Mouse (Mus musculus): ENCODE measurements around the gene Aipl1.

DNA sequence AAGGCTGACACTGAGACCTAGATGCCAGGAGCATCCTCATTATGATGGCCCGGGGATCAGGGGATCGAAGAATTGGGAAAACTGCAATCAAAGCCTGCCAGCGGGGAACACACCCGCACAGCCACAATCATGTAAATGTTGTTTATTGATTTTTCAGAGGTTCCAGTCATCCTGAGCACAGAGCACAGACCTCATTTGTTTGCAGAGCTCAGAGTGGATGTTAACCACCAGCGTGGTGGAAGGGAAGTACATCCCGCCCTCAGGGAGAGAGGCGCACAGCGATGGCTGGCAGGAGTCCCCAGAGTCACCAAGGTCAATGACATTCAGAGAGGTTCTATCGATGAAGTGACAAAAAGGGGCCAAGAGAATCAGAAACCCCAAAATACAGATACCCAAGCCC, 9.5 kb downstream of the Aipl1 start:
- TF ChIP-seq GATA1 (IDR thresholded peaks at IDR 0.05; ENCODE audit: borderline replicate concordance, low read length) (no peak), FLI1 (IDR thresholded peaks at IDR 0.05; ENCODE audit: low read length) (no peak)

Measured in megakaryocyte, embryonic 14.5 days (primary cell).